20 mouse cellular contexts compared by ENCODE assay signal in genomic region chr11:79821986-79822385, GRCm38 (mm10).
DNase-seq lines count a peak whose midpoint lies in the region; ATAC-seq and TF ChIP-seq lines count a peak whose summit lies in the region.
"Had no signal": no experiment of that assay in that cellular context is flagged by ENCODE, and none has a peak within 500 bp of the region (broad histone marks: within the 10 kb centered on the region; RNA-seq: fewer than 3 reads in every experiment).

No protein-coding gene starts in this region.

- H3K36me3 ChIP-seq in hindbrain, postnatal 0 days (ENCODE audit: insufficient read depth, low read length), result no peaks in the 10 kb centered on the region
- H3K36me3 ChIP-seq in hindbrain, embryonic 12.5 days, result no peaks in the 10 kb centered on the region
- H3K36me3 ChIP-seq: embryonic facial prominence, embryonic 10.5 days; heart, embryonic 15.5 days had no signal

- H3K9ac ChIP-seq in hindbrain, postnatal 0 days (replicated peaks; ENCODE audit: low read length), result no peak overlapping the region
- no peak overlapping the region for H3K9ac ChIP-seq in hindbrain, embryonic 12.5 days
- H3K9ac ChIP-seq: forebrain, embryonic 13.5 days; forebrain, postnatal 0 days; heart, embryonic 15.5 days; hindbrain, embryonic 14.5 days had no signal

- H3K4me2 ChIP-seq in hindbrain, postnatal 0 days (ENCODE audit: low read depth, low read length), result no peak overlapping the region
- no peak overlapping the region for H3K4me2 ChIP-seq in hindbrain, embryonic 12.5 days (replicated peaks)
- H3K4me2 ChIP-seq: forebrain, embryonic 13.5 days; heart, embryonic 11.5 days; heart, embryonic 15.5 days; hindbrain, embryonic 14.5 days had no signal

- H3K27me3 ChIP-seq in hindbrain, postnatal 0 days (ENCODE audit: insufficient read depth, low read length), result no peaks in the 10 kb centered on the region
- H3K27me3 ChIP-seq in hindbrain, embryonic 12.5 days, result no peaks in the 10 kb centered on the region
- H3K27me3 ChIP-seq: forebrain, embryonic 13.5 days; heart, embryonic 15.5 days had no signal

- no peaks in the 10 kb centered on the region for H3K9me3 ChIP-seq in hindbrain, postnatal 0 days (ENCODE audit: low read length)
- H3K9me3 ChIP-seq in hindbrain, embryonic 12.5 days (replicated peaks), result no peaks in the 10 kb centered on the region
- H3K9me3 ChIP-seq: embryonic facial prominence, embryonic 10.5 days; forebrain, embryonic 13.5 days; heart, embryonic 15.5 days had no signal

- no peak overlapping the region for H3K27ac ChIP-seq in hindbrain, postnatal 0 days
- H3K27ac ChIP-seq in hindbrain, embryonic 12.5 days, result no peak overlapping the region
- H3K27ac ChIP-seq: embryonic facial prominence, embryonic 10.5 days; forebrain, embryonic 13.5 days; heart, adult 2 months; heart, embryonic 15.5 days; hindbrain, embryonic 14.5 days had no signal

- peak; percentile 10 for DNase-seq in hindbrain, postnatal 0 days (ENCODE audit: low spot score)
- peak; percentile 76 for DNase-seq in brain, adult 2 months (ENCODE audit: low read depth, low spot score)
- DNase-seq in cerebellum, adult 9-11 months, result peak; percentile 45
- DNase-seq in left cerebral cortex, postnatal 36 days (ENCODE audit: low spot score in 2 of 2), result no peak
- DNase-seq in embryo, embryonic 10.5 days (ENCODE audit: low spot score), result no peak
- DNase-seq: adrenal gland, postnatal 10 days; B cell, adult 2 months; forebrain, postnatal 0 days; gastrocnemius, postnatal 14 days; heart, adult 2 months; heart, postnatal 14 days; kidney, adult 2 months had no signal

- no peak overlapping the region for H3K4me3 ChIP-seq in hindbrain, postnatal 0 days (ENCODE audit: low read length)
- no peak overlapping the region for H3K4me3 ChIP-seq in hindbrain, embryonic 12.5 days
- H3K4me3 ChIP-seq: embryonic facial prominence, embryonic 10.5 days; forebrain, embryonic 13.5 days; heart, adult 2 months; heart, embryonic 15.5 days had no signal

- no peaks in the 10 kb centered on the region for H3K4me1 ChIP-seq in hindbrain, postnatal 0 days (ENCODE audit: insufficient read depth, low read length)
- 0 out of 2 replicates have a peak, but pooled peaks cover 2% of the 10 kb centered on the region for H3K4me1 ChIP-seq in hindbrain, embryonic 12.5 days
- H3K4me1 ChIP-seq: forebrain, embryonic 13.5 days had no signal

- intact Hi-C loops in left cerebral cortex, postnatal 36 days (cut with DNase I), result no loop called here

- no peak for TF ChIP-seq CTCF in hindbrain, postnatal 0 days (IDR thresholded peaks at IDR 0.05; ENCODE audit: low read depth)

- ATAC-seq in hindbrain, postnatal 0 days, result no peak
- ATAC-seq in hindbrain, embryonic 12.5 days (ENCODE audit: low FRiP score), result no peak
- ATAC-seq: CD4-positive, CD25-positive, alpha-beta regulatory T cell, adult 4 months; forebrain, embryonic 13.5 days; forebrain, postnatal 0 days; intestine, embryonic 16.5 days had no signal

- 71% methylated on average over 5 of the region's 5 CpGs for WGBS in hindbrain, postnatal 0 days
- WGBS in hindbrain, embryonic 12.5 days, result 81% methylated on average over 5 of the region's 5 CpGs

Comparison
In these comparisons a context has a peak if more than half of its experiments do, and no peak if none do; other contexts are left out.
1. DNase-seq: peak in hindbrain, postnatal 0 days (single experiment), brain, adult 2 months (single experiment) and cerebellum, adult 9-11 months (single experiment); none in left cerebral cortex, postnatal 36 days (0 of 2) and embryo, embryonic 10.5 days (single experiment).